Mouse (Mus musculus) MEL-GATA-1-ER (cell line): ENCODE data around the gene 2510009E07Rik.
"Not testable (repeated sequence)": the region's sequence is repeated elsewhere in the genome, so short reads cannot be mapped to it uniquely, and the experiment has no call there.

Source experiments
- DNase-seq: peaks from one replicate; pipeline ENCODE4 v3.0.0-alpha.2; 2012; ENCODE audit warnings: low read depth; ENCODE audit errors: extremely low read depth

The 2510009E07Rik gene

GRCm38 (mm10) chr16:21676791-21677190 lies 17.7 kb downstream of the 2510009E07Rik start:
- DNase-seq = no peak

GRCm38 (mm10) chr16:21673651-21674050 lies 20.8 kb downstream of the 2510009E07Rik start:
- DNase-seq = not testable (repeated sequence)

DNA sequence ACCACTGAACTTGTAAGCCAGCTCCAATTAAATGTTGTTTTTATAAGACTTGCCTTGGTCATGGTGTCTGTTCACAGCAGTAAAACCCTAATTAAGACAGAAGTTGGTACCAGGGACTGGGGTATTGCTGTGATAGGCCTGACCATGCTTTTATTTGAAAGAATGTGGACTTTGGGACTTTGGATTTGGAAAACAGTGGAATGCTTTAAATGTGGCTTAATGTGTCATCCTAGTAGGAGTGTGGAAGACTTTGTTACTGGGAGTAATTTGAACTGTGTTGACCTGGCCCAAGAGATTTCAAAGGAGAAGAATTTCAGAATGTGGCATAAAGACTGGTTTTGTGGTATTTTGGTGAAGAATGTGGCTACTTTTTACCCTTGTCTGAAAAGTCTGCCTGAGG lies 21.4 kb downstream of the 2510009E07Rik start:
- not testable (repeated sequence) for DNase-seq

DNA sequence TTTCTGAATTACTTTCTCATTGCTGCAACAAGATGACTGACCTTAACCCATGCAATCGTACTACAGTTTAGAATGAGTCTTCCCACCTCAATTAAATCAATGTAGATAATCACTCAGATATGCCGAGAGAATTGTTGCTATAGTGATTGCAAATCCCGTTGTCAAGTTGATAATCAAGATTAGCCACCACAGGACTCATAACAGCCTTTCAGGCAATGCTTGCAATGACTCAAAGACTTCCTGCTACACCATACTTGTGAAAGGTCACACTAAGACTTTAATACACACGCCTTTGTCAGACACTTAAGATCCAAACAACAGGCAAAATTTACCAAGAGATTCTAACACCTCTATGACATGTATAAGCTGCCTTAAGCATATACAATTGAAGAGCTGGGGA lies 22.6 kb downstream of the 2510009E07Rik start:
- DNase-seq = no peak

GRCm38 (mm10) chr16:21665423-21665986 lies 29.0 kb downstream of the 2510009E07Rik start:
- DNase-seq = no peak

DNA sequence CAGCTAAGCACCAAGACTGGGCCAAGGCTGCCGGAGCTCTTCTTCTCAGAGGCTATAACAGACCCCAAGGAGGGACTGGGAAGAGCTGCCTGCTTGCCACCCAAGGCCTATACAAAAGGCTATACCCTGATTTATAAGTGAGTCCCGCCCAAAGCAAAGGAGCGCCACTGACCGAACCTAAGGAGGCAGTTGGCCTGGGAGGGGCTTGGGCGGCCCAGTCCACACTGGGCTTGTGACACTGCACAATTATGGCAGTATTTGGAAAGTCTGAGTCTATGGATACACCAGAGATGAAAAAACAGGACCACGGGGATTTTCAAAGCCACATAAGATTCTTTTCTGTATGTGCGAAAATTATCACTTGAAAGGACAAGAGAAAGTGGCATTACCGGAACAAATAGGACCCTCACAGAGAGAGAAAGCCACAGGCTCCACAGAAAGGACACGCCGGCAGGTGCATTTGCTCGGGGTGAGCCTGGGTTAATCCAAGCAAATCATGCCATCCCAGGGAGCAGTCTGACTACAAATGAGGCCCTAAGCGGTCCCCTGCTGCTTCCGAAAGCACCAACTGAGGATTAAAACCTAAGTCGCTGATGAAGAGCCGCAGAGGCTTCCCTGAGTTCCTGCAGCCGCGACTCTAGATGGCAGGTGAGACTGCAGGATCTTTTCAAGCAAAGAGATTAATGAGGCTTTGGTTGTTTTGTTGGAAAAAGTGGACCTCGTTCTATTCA lies 29.7 kb downstream of the 2510009E07Rik start:
- no peak for DNase-seq

DNA sequence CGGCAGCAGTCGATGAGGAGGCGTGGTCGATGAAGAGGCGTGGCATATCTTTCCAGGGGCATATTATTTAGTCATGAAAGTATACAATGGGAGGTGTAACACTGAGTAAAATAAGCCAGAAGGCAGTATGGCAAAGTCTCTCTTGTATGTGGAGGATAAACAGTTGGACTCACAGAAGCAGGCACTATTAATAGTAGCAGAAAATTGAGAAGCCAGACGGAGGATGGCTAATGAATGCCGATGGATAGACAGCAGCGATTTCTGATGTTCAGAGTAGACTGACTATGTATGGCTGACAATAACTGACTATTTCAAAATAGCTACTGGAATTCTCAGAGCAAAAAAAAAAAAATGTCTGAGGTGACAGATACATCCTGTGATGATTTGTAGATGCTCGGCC lies 38.5 kb downstream of the 2510009E07Rik start:
- no peak for DNase-seq

DNA sequence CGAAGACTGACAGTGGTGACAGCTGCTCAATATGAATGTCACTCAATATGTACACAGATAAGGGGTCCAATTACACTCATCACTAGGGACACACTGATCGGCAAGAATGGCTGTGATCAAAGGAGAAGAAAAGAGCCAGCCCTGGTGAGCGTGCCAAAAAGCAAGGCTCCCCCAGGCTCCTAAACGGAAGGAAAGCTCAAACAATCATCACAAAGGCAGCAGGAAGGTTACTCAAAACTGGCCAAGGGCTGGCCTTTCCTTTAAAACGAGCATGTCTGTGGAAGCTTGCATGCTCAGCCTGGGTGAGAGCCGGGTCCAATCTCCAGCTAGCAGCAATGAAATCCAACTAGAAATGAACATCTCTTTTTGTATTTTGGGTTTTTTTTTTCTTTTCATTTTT lies 39.2 kb downstream of the 2510009E07Rik start:
- DNase-seq = no peak

GRCm38 (mm10) chr16:21654384-21654783 lies 40.1 kb downstream of the 2510009E07Rik start:
- DNase-seq = no peak

- no peak for DNase-seq
Observed at GRCm38 (mm10) chr16:21653151-21653550, 41.3 kb downstream of the 2510009E07Rik start.

DNA sequence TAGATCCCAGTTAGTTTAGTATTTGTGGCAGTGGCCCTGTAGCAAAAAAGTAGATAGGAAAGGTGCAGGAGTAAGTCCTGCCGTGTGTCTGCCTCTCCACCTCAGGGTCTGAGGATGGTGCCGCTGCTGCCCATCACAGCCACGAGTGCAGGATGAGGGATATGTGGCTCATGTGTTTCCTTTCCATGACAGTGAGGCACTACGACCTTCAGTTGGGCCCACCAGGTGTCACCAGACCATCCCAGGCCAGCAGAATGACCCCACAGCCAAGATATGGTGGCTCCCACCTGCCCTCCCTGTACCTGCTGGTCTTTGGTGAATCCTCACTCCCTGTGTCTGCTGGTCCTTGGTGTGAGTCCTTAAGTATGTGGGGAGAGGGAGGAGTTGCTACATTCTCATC lies 43.3 kb downstream of the 2510009E07Rik start:
- no peak for DNase-seq

DNA sequence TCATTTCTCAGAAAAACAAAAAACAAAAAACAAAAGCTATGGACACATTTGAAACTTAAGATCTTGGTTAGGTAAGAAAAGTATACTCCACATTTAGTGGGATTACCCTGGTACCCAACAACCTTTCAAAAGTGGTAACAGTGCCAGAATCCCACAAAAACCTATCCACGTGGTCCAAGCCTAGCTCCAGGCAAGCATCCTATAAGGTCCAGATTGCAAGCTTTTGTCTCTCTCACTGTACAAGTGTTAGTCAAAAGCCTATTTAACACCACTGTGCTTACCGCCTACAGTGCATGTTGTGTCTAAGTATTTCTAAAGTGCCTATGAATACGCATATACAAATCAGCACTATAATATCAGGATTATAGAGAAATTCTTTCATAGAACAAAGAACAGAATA lies 44.2 kb downstream of the 2510009E07Rik start:
- no peak for DNase-seq

DNA sequence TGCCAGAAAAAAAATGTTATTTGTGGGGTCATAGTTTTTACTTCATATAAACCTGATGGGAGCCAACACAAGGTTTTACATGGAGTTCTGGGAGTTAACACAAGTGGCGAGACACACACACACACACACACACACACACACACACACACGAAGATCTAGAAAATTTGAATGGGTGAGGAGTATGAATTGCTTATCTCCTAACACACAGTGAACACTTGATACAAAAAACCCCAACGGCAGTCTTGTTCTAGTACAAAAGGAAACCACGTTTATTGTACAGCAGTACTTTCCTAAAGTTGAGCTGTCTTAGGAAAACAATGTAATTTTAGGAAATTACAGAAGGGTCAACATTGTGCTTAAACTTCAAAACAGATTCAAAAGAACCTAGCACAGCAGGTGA lies 45.7 kb downstream of the 2510009E07Rik start:
- no peak for DNase-seq

- DNase-seq = no peak
Observed at GRCm38 (mm10) chr16:21646496-21646895, 48.0 kb downstream of the 2510009E07Rik start.

DNA sequence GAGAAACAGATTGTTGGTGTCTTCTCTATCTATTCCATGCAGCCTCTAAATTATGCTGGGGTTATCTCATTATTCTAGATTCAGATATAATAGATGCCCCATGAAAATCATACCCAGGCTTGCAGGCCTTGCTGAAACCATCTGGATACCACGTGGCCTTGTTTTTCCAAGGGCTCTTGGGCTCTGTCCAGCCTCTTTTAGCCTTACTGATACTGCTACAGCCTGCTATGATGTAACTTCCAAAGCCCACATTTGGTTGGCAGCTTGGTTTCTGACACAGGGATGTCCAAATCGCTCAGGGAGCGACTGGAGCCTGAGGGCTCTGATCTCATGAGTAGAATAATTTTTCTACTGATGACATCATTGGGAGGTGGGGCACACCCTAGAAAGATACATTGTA lies 48.5 kb downstream of the 2510009E07Rik start:
- no peak for DNase-seq

DNA sequence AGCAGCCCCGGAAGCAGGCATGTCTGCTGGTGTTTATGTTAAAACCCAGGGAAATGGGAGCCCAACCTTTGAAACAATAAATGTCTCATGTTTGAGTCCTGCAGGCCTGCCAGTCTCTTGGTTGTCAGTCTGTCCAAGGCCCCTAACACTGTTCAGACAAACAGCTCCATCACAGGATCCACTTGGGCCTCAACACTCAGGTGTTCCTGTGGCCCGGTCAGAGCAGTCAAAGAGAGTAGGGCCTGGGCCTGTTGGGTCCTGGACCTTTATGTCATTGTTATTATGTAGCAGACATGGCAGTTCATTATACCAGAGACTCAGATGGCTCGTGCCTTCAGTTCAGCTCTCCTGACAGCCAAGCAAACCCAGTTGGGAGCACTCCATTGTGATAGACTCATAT lies 49.9 kb downstream of the 2510009E07Rik start:
- DNase-seq = no peak

DNA sequence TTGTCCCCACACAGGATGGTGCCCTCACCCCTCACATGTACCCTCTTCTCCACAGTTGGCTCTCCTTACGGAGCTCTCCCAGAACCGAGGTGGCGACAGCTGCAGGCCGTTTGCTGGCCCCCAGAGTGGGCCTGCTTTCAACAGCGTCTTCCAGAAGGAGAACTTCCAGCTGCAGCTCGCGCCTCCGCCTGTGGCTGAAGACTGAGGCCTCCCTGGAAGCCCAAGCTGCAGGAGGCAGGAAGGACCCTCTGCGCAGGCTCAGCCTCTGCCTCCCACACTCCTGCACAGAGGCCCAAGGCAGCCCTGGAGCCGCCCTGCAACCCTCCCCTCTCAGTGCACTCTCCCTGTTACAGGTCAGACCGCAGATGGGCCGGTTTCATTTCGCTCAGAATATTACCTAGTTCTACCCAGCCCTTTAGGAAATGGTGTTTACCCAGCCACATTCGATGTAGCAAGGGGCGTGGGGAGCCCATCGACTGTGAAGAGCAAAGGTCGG lies 50.4 kb downstream of the 2510009E07Rik start:
- no peak for DNase-seq

DNA sequence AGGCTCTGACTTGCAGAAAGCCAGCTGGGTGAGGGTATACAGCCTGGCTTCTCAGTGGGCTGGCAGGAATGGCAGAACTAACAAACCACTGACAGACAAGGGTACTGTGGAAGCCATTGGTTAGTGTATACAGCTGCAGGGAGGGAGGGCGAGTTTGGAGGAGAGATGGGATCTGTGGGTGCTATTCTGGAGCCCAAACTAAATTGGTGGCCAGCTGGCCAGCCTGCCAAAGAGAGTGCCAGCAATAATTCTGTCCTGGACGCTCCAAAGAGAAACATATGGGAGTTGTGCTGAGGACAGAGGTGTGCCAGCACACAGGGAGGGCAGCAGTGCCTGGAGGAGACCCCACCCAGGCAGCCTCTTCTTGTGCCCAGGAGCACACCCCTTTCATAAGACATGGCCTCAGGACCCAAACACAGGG lies 50.8 kb downstream of the 2510009E07Rik start:
- DNase-seq = no peak

DNA sequence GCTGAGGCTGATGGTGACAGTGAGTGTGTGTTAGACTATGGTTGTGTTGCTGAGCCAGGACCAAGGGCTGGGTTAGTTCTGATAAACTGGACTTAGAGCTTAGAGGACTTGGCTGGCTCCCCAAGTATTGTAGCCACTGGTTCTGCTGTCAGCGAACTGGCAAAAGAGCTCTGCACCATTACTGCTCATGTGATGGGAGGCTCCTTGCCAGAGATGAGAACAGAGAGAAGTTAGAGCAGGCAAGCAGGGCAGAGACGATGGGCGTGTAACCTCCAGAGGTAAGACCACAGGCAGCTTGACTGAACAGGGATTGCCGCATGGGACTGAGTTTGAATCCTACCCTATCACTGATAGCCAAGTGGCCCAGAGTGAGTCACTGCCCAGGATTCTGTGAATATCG lies 51.6 kb downstream of the 2510009E07Rik start:
- no peak for DNase-seq

DNA sequence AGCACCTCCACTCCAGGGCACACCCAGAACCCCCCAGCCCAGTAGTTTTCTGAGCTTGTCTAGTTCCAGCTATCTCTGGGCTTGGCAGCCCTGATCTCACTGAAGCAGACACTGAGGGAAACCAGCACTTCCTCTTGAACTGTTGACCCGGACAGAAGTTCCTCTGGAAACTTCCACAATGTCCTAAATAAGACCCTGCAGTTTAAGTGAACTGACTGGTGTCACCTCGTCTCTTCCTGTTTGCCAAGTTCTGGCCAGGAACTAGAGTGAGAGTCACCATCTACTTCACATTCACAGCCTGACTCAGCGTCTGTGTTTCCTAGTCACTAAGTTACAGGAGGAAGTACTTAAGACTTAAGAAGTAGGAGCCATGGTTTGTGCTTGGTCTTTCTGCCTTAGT lies 52.5 kb downstream of the 2510009E07Rik start:
- DNase-seq = peak; percentile 72

DNA sequence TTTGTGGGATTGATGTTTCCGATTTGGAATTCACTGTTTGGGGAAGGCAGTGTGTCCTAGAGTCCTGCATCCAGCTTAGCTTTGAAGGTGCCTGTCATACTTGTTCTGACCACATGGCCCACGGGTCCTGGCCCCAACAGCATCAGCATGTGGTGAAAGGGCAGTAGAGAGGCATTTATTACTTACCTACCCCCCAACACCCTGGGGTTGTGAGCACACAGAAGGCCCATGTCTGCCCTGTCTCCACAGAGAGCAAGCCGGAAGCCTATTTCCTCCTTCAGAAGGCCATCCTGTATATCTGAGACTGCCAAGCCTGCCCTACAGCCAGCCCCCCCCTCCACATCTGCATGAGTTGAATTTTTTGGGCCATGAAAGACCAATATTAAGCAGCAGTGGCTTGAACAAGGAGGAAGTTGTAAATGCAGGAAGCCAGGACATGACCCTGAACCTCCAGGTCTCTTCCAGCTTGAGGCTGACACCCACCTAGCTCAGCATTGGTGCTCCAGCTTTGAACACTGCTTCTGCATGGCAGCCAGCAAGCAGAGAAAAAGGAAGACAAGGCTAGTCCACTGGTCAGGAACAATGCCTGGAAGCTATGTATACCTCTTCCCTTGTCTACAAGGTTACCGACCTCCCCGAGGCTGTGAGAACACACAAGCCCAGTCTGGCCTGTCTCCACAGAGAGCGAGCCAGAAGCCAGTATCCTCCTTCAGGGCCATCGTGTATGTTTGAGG lies 53.5 kb downstream of the 2510009E07Rik start:
- no peak for DNase-seq

DNA sequence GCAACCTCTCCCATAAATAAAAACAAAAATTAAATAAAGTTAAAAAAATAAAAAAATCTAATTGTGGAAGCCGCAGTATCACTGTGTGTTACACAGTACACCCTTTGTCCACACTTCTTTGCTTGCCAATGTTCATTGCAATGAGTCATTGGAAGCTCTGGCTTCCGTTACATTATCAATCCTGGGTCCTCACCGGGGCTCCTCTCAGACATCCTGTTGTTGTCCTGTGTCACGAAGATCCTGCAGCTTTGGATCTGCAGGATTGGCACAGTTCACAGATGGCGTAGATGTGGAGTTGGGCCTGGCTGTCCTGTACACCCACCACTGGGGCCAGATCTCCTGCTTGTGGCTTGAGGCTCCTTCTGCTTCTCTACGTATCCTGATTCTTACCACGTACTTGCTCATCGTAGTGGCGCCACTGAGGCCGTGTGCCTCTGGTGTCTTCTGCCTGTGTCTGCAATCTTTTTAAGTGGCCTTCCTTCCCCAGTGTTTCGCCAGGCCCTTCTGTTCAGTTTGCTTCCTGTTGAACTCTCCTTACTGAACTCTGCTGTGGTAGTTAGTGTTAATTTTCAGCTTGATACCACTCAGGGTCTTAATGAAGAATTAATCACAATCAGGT lies 57.2 kb downstream of the 2510009E07Rik start:
- DNase-seq = no peak
